Comparison of ENCODE assay signal across 8 mouse cellular contexts in the genomic region with DNA sequence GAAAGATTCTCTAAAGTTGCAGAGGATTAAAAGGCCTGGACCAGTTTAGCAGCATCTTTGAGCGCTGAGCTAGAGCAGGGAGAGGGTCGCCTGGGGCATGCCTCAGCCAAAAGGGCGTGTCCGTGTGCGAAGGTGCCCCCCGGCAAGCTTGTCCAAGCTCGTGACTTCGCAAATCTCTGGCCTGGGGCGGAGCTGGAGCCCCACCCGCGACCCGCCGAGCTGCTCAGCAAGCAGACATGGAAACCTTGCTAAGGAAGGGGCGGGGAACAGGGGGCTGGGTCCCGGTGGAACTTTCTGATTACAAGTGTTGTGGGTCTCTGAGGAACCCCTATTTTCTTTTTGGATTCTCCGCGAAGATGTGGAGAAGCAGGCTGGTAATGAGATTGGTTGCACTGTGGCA.
DNase-seq lines count a peak whose midpoint lies in the region; ATAC-seq and TF ChIP-seq lines count a peak whose summit lies in the region.

No protein-coding gene starts in this region.

- no peak overlapping the region for H3K27ac ChIP-seq in liver, adult 2 months (replicated peaks; ENCODE audit: insufficient read depth, low read depth, low read length)
- H3K27ac ChIP-seq in hindbrain, postnatal 0 days, result no peak overlapping the region
- H3K27ac ChIP-seq in neural tube, embryonic 14.5 days (ENCODE audit: low read depth, low read length), result peak overlapping the region; percentile 57; the same call in 1 of the 2 replicates

- TF ChIP-seq POLR2A in liver, adult 2 months (IDR thresholded peaks at IDR 0.05; ENCODE audit: extremely low read depth, insufficient read depth, low read length), result no peak

- DNase-seq in adrenal gland, adult 2 months, result peak; percentile 15
- no peak for DNase-seq in adrenal gland, adult 8-10 months
- no peak for DNase-seq in liver, adult 2 months (ENCODE audit: extremely low read depth, low read depth, low spot score)
- DNase-seq in liver, result no peak
- peak; percentile 35 for DNase-seq in hindbrain, postnatal 0 days (ENCODE audit: low spot score)
- no peak for DNase-seq in T-cell, adult 2 months (ENCODE audit: low spot score)
- DNase-seq in urinary bladder, adult 18-20 months (ENCODE audit: low spot score in 2 of 2), result no peak

- 2% methylated on average over 17 of the region's 17 CpGs for WGBS in liver, adult 2 months
- 1% methylated on average over 17 of the region's 17 CpGs for WGBS in hindbrain, postnatal 0 days
- WGBS in neural tube, embryonic 14.5 days, result under 1% methylated on average over 17 of the region's 17 CpGs

- no peaks in the 10 kb centered on the region for H3K36me3 ChIP-seq in liver, adult 2 months (ENCODE audit: control insufficient read depth, insufficient read depth, low read length)
- H3K36me3 ChIP-seq in hindbrain, postnatal 0 days (ENCODE audit: insufficient read depth, low read length), result no peaks in the 10 kb centered on the region
- H3K36me3 ChIP-seq in neural tube, embryonic 14.5 days (ENCODE audit: control insufficient read depth, insufficient read depth, low read length), result no peaks in the 10 kb centered on the region

- peak overlapping the region; percentile 77 for H3K4me3 ChIP-seq in liver, adult 2 months (ENCODE audit: insufficient read depth, low read depth, low read length)
- H3K4me3 ChIP-seq in hindbrain, postnatal 0 days (ENCODE audit: low read length), result peak overlapping the region; percentile 57
- peak overlapping the region; percentile 34 for H3K4me3 ChIP-seq in neural tube, embryonic 14.5 days (ENCODE audit: low read depth, low read length)

- no peak for TF ChIP-seq CTCF in liver, adult 2 months (IDR thresholded peaks at IDR 0.05; ENCODE audit: low read depth, low read length)
- no peak for TF ChIP-seq CTCF in hindbrain, postnatal 0 days (IDR thresholded peaks at IDR 0.05; ENCODE audit: low read depth)

- H3K9ac ChIP-seq in liver, adult 2 months (ENCODE audit: low read depth, low read length), result peak overlapping the region; percentile 56
- peak overlapping the region; percentile 43; the same call in 1 of the 2 replicates for H3K9ac ChIP-seq in hindbrain, postnatal 0 days (replicated peaks; ENCODE audit: low read length)
- H3K9ac ChIP-seq in neural tube, embryonic 14.5 days (replicated peaks; ENCODE audit: low read depth, low read length), result peak overlapping the region; percentile 56

- H3K79me2 ChIP-seq in liver, adult 2 months (ENCODE audit: control insufficient read depth, insufficient read depth, low read length), result no peaks in the 10 kb centered on the region

- no peaks in the 10 kb centered on the region for H3K9me3 ChIP-seq in hindbrain, postnatal 0 days (ENCODE audit: low read length)
- no peaks in the 10 kb centered on the region for H3K9me3 ChIP-seq in neural tube, embryonic 14.5 days (ENCODE audit: control insufficient read depth, low read length)

- ATAC-seq in hindbrain, postnatal 0 days, result peak; percentile 20; the same call in 1 of the 2 replicates
- ATAC-seq in neural tube, embryonic 14.5 days (ENCODE audit: low read depth), result no peak

- H3K4me2 ChIP-seq in hindbrain, postnatal 0 days (ENCODE audit: low read depth, low read length), result peak overlapping the region; percentile 91
- peak overlapping the region; percentile 84 for H3K4me2 ChIP-seq in neural tube, embryonic 14.5 days (ENCODE audit: low read depth, low read length)

- H3K4me1 ChIP-seq in liver, adult 2 months (ENCODE audit: control insufficient read depth, insufficient read depth, low read length), result peaks cover 20% of the 10 kb centered on the region; the same call in 1 of the 2 replicates
- no peaks in the 10 kb centered on the region for H3K4me1 ChIP-seq in hindbrain, postnatal 0 days (ENCODE audit: insufficient read depth, low read length)
- H3K4me1 ChIP-seq in neural tube, embryonic 14.5 days (ENCODE audit: control insufficient read depth, insufficient read depth, low read length), result peaks cover 4% of the 10 kb centered on the region; the same call in 1 of the 2 replicates

- no peaks in the 10 kb centered on the region for H3K27me3 ChIP-seq in liver, adult 2 months (ENCODE audit: control insufficient read depth, insufficient read depth, low read length)
- no peaks in the 10 kb centered on the region for H3K27me3 ChIP-seq in hindbrain, postnatal 0 days (ENCODE audit: insufficient read depth, low read length)
- no peaks in the 10 kb centered on the region; the same call in 1 of the 2 replicates for H3K27me3 ChIP-seq in neural tube, embryonic 14.5 days (ENCODE audit: control insufficient read depth, insufficient read depth, low read length)

Comparison
In these comparisons a context has a peak if more than half of its experiments do, and no peak if none do; other contexts are left out.
1. DNase-seq: peak in adrenal gland, adult 2 months (single experiment) and hindbrain, postnatal 0 days (single experiment); none in adrenal gland, adult 8-10 months (single experiment), liver, adult 2 months (single experiment), liver (single experiment), T-cell, adult 2 months (single experiment) and urinary bladder, adult 18-20 months (0 of 2).
2. Peak in every context shown above with its lines, with median percentiles within 50 percentile points of each other: H3K4me3 ChIP-seq and H3K9ac ChIP-seq.